ENCODE assay signal across 11 mouse cellular contexts in the genomic region with DNA sequence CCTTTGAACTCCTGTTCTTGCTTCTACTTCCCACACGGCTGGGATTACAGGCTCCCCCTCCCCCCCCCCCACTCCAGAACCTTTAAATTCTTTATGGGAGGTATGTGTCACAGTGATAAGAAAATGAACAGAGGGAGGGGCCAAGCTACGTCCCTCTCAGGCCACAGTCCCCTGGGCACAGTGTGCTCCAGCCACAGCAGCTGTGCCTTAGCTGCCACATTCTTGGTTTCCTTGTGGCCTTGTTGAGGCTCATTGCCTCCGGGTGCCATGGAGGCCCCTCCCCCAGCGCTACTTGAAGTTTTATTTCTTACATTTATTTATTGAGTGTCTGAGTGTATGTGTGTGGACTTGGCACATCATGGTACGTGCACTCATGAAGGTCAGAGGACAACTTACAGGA. TPM values are rescaled to one million over a fixed set of nuclear protein-coding genes. Genes with fewer than 3 reads are reported as not detected.
DNase-seq lines count a peak whose midpoint lies in the region; ATAC-seq and TF ChIP-seq lines count a peak whose summit lies in the region.
"Had no signal": no experiment of that assay in that cellular context is flagged by ENCODE, and none has a peak within 500 bp of the region (broad histone marks: within the 10 kb centered on the region; RNA-seq: fewer than 3 reads in every experiment).

No protein-coding gene starts in this region.

- H3K9me3 ChIP-seq in kidney, embryonic 15.5 days (replicated peaks) = no peaks in the 10 kb centered on the region
- peaks cover 3% of the 10 kb centered on the region; the same call in 1 of the 2 replicates for H3K9me3 ChIP-seq in kidney, embryonic 16.5 days (ENCODE audit: low read length)
- H3K9me3 ChIP-seq in CH12.LX (replicated peaks; ENCODE audit: low read length) = peaks cover 11% of the 10 kb centered on the region

- peaks cover 8% of the 10 kb centered on the region; the same call in 1 of the 2 replicates for H3K4me1 ChIP-seq in kidney, embryonic 15.5 days
- H3K4me1 ChIP-seq in kidney, embryonic 16.5 days (ENCODE audit: insufficient read depth, low read length) = 0 out of 2 replicates have a peak, but pooled peaks cover 10% of the 10 kb centered on the region
- H3K4me1 ChIP-seq in CH12.LX (ENCODE audit: control insufficient read depth in 1 of 2, insufficient read depth in 2 of 2) = peaks cover 12 to 37% of the 10 kb centered on the region in 2 experiments
- H3K4me1 ChIP-seq: forebrain, embryonic 13.5 days had no signal

- in situ Hi-C loops in CH12.LX (cut with MboI; ENCODE audit: low pct_ligation_motif_present, low pct_unique_long_range_greater_than_20kb, low sequenced_read_pairs) = no loop called here

- H3K36me3 ChIP-seq in kidney, embryonic 15.5 days = no peaks in the 10 kb centered on the region
- H3K36me3 ChIP-seq in kidney, embryonic 16.5 days (ENCODE audit: insufficient read depth, low read length) = no peaks in the 10 kb centered on the region
- no peaks in the 10 kb centered on the region for H3K36me3 ChIP-seq in CH12.LX (replicated peaks in 1 of 2; ENCODE audit: control insufficient read depth in 1 of 2, insufficient read depth in 1 of 2, low read length in 1 of 2)

- no peak for TF ChIP-seq RAD21 in CH12.LX (IDR thresholded peaks at IDR 0.05; ENCODE audit: low read depth, low read length)

- H3K79me2 ChIP-seq in CH12.LX (replicated peaks; ENCODE audit: control insufficient read depth, extremely low read depth, insufficient read depth, poor library complexity, severe bottlenecking) = no peaks in the 10 kb centered on the region

- H3K4me2 ChIP-seq in kidney, embryonic 15.5 days = no peak overlapping the region
- no peak overlapping the region for H3K4me2 ChIP-seq in kidney, embryonic 16.5 days (replicated peaks; ENCODE audit: low read depth, low read length)
- H3K4me2 ChIP-seq in CH12.LX (ENCODE audit: insufficient read depth, low read depth, poor library complexity, severe bottlenecking) = no peak overlapping the region
- H3K4me2 ChIP-seq: forebrain, embryonic 13.5 days had no signal

- dilution Hi-C loops in CH12.LX (cut with MboI; ENCODE audit: extremely low pct_ligation_motif_present, extremely low pct_unique_long_range_greater_than_20kb, low sequenced_read_pairs) = no loop called here

- H3K4me3 ChIP-seq in kidney, embryonic 15.5 days (replicated peaks) = no peak overlapping the region
- no peak overlapping the region for H3K4me3 ChIP-seq in kidney, embryonic 16.5 days (ENCODE audit: low read length)
- H3K4me3 ChIP-seq in CH12.LX (replicated peaks in 1 of 3; ENCODE audit: low read depth in 2 of 3, low read length in 2 of 3, poor library complexity in 1 of 3) = no peak overlapping the region
- H3K4me3 ChIP-seq: forebrain, embryonic 13.5 days had no signal

- TF ChIP-seq CTCF in CH12.LX (conservative IDR thresholded peaks at IDR 0.05 in 1 of 2, IDR thresholded peaks at IDR 0.05 in 1 of 2; ENCODE audit: low read depth in 2 of 2, low read length in 2 of 2) = no peak

- peak; percentile 49; the same call in 1 of the 2 replicates for ATAC-seq in kidney, embryonic 15.5 days (replicated peaks; ENCODE audit: low FRiP score)
- no peak for ATAC-seq in kidney, embryonic 16.5 days (ENCODE audit: low FRiP score, low TSS enrichment)
- ATAC-seq in megakaryocyte-erythroid progenitor cell, adult 5-6 weeks (replicated peaks; ENCODE audit: low FRiP score, low TSS enrichment, poor library complexity, severe bottlenecking) = peak; percentile 53
- ATAC-seq: forebrain, embryonic 13.5 days had no signal

- 0 out of 2 replicates have a peak overlapping the region, but pooled peaks have one; percentile 13 for H3K27ac ChIP-seq in kidney, embryonic 15.5 days
- no peak overlapping the region for H3K27ac ChIP-seq in kidney, embryonic 16.5 days (ENCODE audit: low read length)
- no peak overlapping the region for H3K27ac ChIP-seq in CH12.LX (ENCODE audit: insufficient read depth, low read depth)
- H3K27ac ChIP-seq: forebrain, embryonic 13.5 days had no signal

- TF ChIP-seq EP300 in CH12.LX (IDR thresholded peaks at IDR 0.05; ENCODE audit: low read length) = no peak

- H3K27me3 ChIP-seq in kidney, embryonic 15.5 days = no peaks in the 10 kb centered on the region
- no peaks in the 10 kb centered on the region for H3K27me3 ChIP-seq in kidney, embryonic 16.5 days (ENCODE audit: insufficient read depth, low read length)
- peaks cover 3% of the 10 kb centered on the region for H3K27me3 ChIP-seq in CH12.LX (replicated peaks)
- H3K27me3 ChIP-seq: forebrain, embryonic 13.5 days had no signal

- WGBS in kidney, embryonic 15.5 days = 38% methylated on average over 5 of the region's 5 CpGs
- 31% methylated on average over 5 of the region's 5 CpGs for WGBS in kidney, embryonic 16.5 days

- no peak overlapping the region for H3K9ac ChIP-seq in kidney, embryonic 15.5 days
- H3K9ac ChIP-seq in kidney, embryonic 16.5 days (replicated peaks; ENCODE audit: low read length) = no peak overlapping the region
- no peak overlapping the region for H3K9ac ChIP-seq in CH12.LX (ENCODE audit: insufficient read depth, low read depth)
- H3K9ac ChIP-seq: forebrain, embryonic 13.5 days had no signal

- DNase-seq in CH12.LX (ENCODE audit: extremely low read depth) (peak; percentile 35), liver (peak; percentile 45)
- no peak for DNase-seq in ovary, postnatal 36 days (ENCODE audit: low spot score)
- DNase-seq in cerebellum, postnatal 25 days = no peak
- DNase-seq: cerebellum, postnatal 36 days; left cerebral cortex, postnatal 4 days; thymus, adult 18-20 months had no signal

- no peak for TF ChIP-seq POLR2A in CH12.LX (IDR thresholded peaks at IDR 0.05; ENCODE audit: low read depth, low read length)

TF ChIP-seq in CH12.LX, 34 proteins besides CTCF, POLR2A, EP300 and RAD21:
- TF ChIP-seq CHD1 (IDR thresholded peaks at IDR 0.05; ENCODE audit: low read depth, low read length) (no peak), ETS1 (conservative IDR thresholded peaks at IDR 0.05; ENCODE audit: low read depth, low read length) (no peak), MAZ (IDR thresholded peaks at IDR 0.05; ENCODE audit: low read depth, low read length) (no peak)

RNA-seq across cellular contexts. Expression of gene Ifngr2, which starts 19.4 kb away (rescaled TPM):
- 52.0 and 55.9 TPM in 2 replicates for polyA plus RNA-seq in kidney, embryonic 15.5 days (2015; fragmentation: Nextera tagmentation; extraction: Ambion mirVana)
- 52.1 and 52.7 TPM in 2 replicates for polyA plus RNA-seq in kidney, embryonic 16.5 days (2015; fragmentation: Nextera tagmentation; extraction: Ambion mirVana)
- total RNA-seq in CH12.LX (2012; rRNA removed) = 26.3 and 36.1 TPM in 2 replicates
- total RNA-seq in CH12.LX (2014; rRNA removed) = 29.6 and 32.1 TPM in 2 replicates
- polyA plus RNA-seq in CH12.LX (2012; ENCODE audit: insufficient read length, low read depth) = 38.8 and 39.2 TPM in 2 replicates
- 7.2 and 8.7 TPM in 2 replicates for total RNA-seq in megakaryocyte-erythroid progenitor cell, adult 5-6 weeks (2014; fragmentation: Nextera tagmentation)
- total RNA-seq in megakaryocyte-erythroid progenitor cell, adult 5-6 weeks (2017) = 5.4 and 6.7 TPM in 2 replicates

RNA-seq across cellular contexts. Expression of gene Ifnar1, which starts 42.5 kb away (rescaled TPM):
- polyA plus RNA-seq in kidney, embryonic 15.5 days (2015; fragmentation: Nextera tagmentation; extraction: Ambion mirVana) = 58.5 and 62.2 TPM in 2 replicates
- 67.3 and 71.8 TPM in 2 replicates for polyA plus RNA-seq in kidney, embryonic 16.5 days (2015; fragmentation: Nextera tagmentation; extraction: Ambion mirVana)
- total RNA-seq in CH12.LX (2012; rRNA removed) (32.1 and 32.8 TPM in 2 replicates), CH12.LX (2014; rRNA removed) (34.9 and 40.3 TPM in 2 replicates)
- 40.1 and 49.4 TPM in 2 replicates for polyA plus RNA-seq in CH12.LX (2012; ENCODE audit: insufficient read length, low read depth)
- total RNA-seq in megakaryocyte-erythroid progenitor cell, adult 5-6 weeks (2014; fragmentation: Nextera tagmentation) = 16.3 and 19.6 TPM in 2 replicates
- 22.2 and 22.7 TPM in 2 replicates for total RNA-seq in megakaryocyte-erythroid progenitor cell, adult 5-6 weeks (2017)

Comparison
In these comparisons a context has a peak if more than half of its experiments do, and no peak if none do; other contexts are left out.
1. DNase-seq: peak in CH12.LX (single experiment) and liver (single experiment); none in ovary, postnatal 36 days (single experiment) and cerebellum, postnatal 25 days (0 of 2).